ENCODE assay signal across 9 mouse cellular contexts in genomic region chr5:21139505-21139904, GRCm38 (mm10). TPM values are rescaled to one million over a fixed set of nuclear protein-coding genes. Genes with fewer than 3 reads are reported as not detected.
A peak's percentile ranks its signal among the peaks of the same experiment; 100 is the strongest.
DNase-seq lines count a peak whose midpoint lies in the region; ATAC-seq lines count a peak whose summit lies in the region.
"Had no signal": no experiment of that assay in that cellular context is flagged by ENCODE, and none has a peak within 500 bp of the region (broad histone marks: within the 10 kb centered on the region; RNA-seq: fewer than 3 reads in every experiment).

No protein-coding gene starts in this region.

- H3K27me3 ChIP-seq in heart, embryonic 14.5 days (ENCODE audit: control insufficient read depth, insufficient read depth, low read length) = no peaks in the 10 kb centered on the region
- no peaks in the 10 kb centered on the region for H3K27me3 ChIP-seq in midbrain, embryonic 16.5 days (ENCODE audit: control insufficient read depth, insufficient read depth, low read depth, low read length)

- 21% methylated on average over 9 of the region's 9 CpGs for WGBS in heart, embryonic 14.5 days
- WGBS in midbrain, embryonic 16.5 days = 49% methylated on average over 9 of the region's 9 CpGs

- peak; percentile 90 for ATAC-seq in heart, embryonic 14.5 days (ENCODE audit: insufficient number of reproducible peaks, insufficient read depth, low FRiP score, low read depth)
- ATAC-seq in midbrain, embryonic 16.5 days = peak; percentile 84

- no peaks in the 10 kb centered on the region for H3K36me3 ChIP-seq in heart, embryonic 14.5 days (ENCODE audit: control insufficient read depth, insufficient read depth, low read length)
- no peaks in the 10 kb centered on the region for H3K36me3 ChIP-seq in midbrain, embryonic 16.5 days (ENCODE audit: control insufficient read depth, insufficient read depth, low read length)

- 0 out of 4 replicates have a peak overlapping the region, but pooled peaks of 1 of the 2 experiments have one; percentile 6 for H3K4me3 ChIP-seq in heart, embryonic 14.5 days (ENCODE audit: control insufficient read depth in 1 of 2, insufficient read depth in 1 of 2, low read depth in 1 of 2, low read length in 2 of 2)
- no peak overlapping the region; the same call in 1 of the 2 replicates for H3K4me3 ChIP-seq in midbrain, embryonic 16.5 days (ENCODE audit: low read depth, low read length)

- H3K9ac ChIP-seq in heart, embryonic 14.5 days (ENCODE audit: low read length) = peak overlapping the region; percentile 50
- H3K9ac ChIP-seq in midbrain, embryonic 16.5 days (ENCODE audit: low read depth, low read length) = no peak overlapping the region
- H3K9ac ChIP-seq: liver, embryonic 14.5 days had no signal

- peak overlapping the region; percentile 50 for H3K4me2 ChIP-seq in heart, embryonic 14.5 days (ENCODE audit: low read length)
- H3K4me2 ChIP-seq in midbrain, embryonic 16.5 days (ENCODE audit: low read length) = no peak overlapping the region

- H3K27ac ChIP-seq in heart, embryonic 14.5 days (replicated peaks in 1 of 2; ENCODE audit: control insufficient read depth in 1 of 2, insufficient read depth in 1 of 2, low read depth in 2 of 2, low read length in 2 of 2) = peak overlapping the region; percentile 94 to 95
- H3K27ac ChIP-seq in midbrain, embryonic 16.5 days (ENCODE audit: low read length) = no peak overlapping the region
- H3K27ac ChIP-seq: liver, embryonic 14.5 days had no signal

- H3K9me3 ChIP-seq in heart, embryonic 14.5 days (ENCODE audit: control insufficient read depth, low read length) = no peaks in the 10 kb centered on the region
- H3K9me3 ChIP-seq in midbrain, embryonic 16.5 days (replicated peaks; ENCODE audit: control insufficient read depth, low read length, poor library complexity, severe bottlenecking) = no peaks in the 10 kb centered on the region

- peak; percentile 95 for DNase-seq in 3T3-L1 (ENCODE audit: low read depth, low spot score)
- peak; percentile 83 to 94 for DNase-seq in adrenal gland, adult (ENCODE audit: inconsistent age in 2 of 2, low spot score in 1 of 2)
- peak; percentile 75 for DNase-seq in fibroblast of lung, adult 2 months (ENCODE audit: low read depth)
- peak; percentile 47 to 60 for DNase-seq in layer of hippocampus, postnatal 25 days (ENCODE audit: extremely low spot score in 1 of 2, low spot score in 1 of 2)
- no peak for DNase-seq in spleen, adult 12 weeks (ENCODE audit: low spot score)
- DNase-seq in yolk sac, embryonic 10.5 days (ENCODE audit: low spot score) = no peak

- peaks cover 10 to 42% of the 10 kb centered on the region in 2 experiments for H3K4me1 ChIP-seq in heart, embryonic 14.5 days (ENCODE audit: control insufficient read depth in 2 of 2, insufficient read depth in 2 of 2, low read length in 2 of 2)
- no peaks in the 10 kb centered on the region for H3K4me1 ChIP-seq in midbrain, embryonic 16.5 days (ENCODE audit: control insufficient read depth, insufficient read depth, low read length)

RNA-seq across cellular contexts. Expression of gene Gsap, which starts 46.5 kb away (rescaled TPM):
- 2.3 and 2.8 TPM in 2 replicates for polyA plus RNA-seq in heart, embryonic 14.5 days (2014; fragmentation: Nextera tagmentation; extraction: Ambion mirVana)
- total RNA-seq in layer of hippocampus, postnatal 25 days (2021) = 1 to 10 TPM; 6.3 to 10.0 TPM
- 10.6 and 12.4 TPM in 2 replicates for polyA plus RNA-seq in midbrain, embryonic 16.5 days (2015; fragmentation: Nextera tagmentation; extraction: Ambion mirVana)

Comparison
In these comparisons a context has a peak if more than half of its experiments do, and no peak if none do; other contexts are left out.
1. DNase-seq: peak in 3T3-L1 (single experiment), adrenal gland, adult (2 of 2), fibroblast of lung, adult 2 months (single experiment) and layer of hippocampus, postnatal 25 days (2 of 2); none in spleen, adult 12 weeks (single experiment) and yolk sac, embryonic 10.5 days (single experiment).